Mouse (Mus musculus) E14TG2a.4 (cell line): ENCODE measurements around the gene Fcer1g.

Experiments used
- H3K27me3 ChIP-seq: 2 replicates; pipeline ENCODE4 v1.6.1; 2014; ENCODE audit warnings: low read length, control low read depth; ENCODE audit not compliant: insufficient read depth
- H3K36me3 ChIP-seq: 2 replicates; pipeline ENCODE4 v1.6.1; 2014; ENCODE audit warnings: low read length, control low read depth; ENCODE audit not compliant: insufficient read depth
- H3K4me1 ChIP-seq: replicated peaks from 2 replicates; pipeline ENCODE4 v1.6.1; 2014; ENCODE audit warnings: low read depth, low read length, control low read depth
- H3K4me3 ChIP-seq: replicated peaks from 2 replicates; pipeline ENCODE4 v1.5.1; 2014; ENCODE audit warnings: mild to moderate bottlenecking, low read length
- H3K9me3 ChIP-seq: 2 replicates; pipeline ENCODE4 v1.6.1; 2014; ENCODE audit warnings: low read length, control low read depth
- CTCF ChIP-seq: conservative IDR thresholded peaks from 2 replicates; pipeline ENCODE4 v1.5.1; 2014; ENCODE audit warnings: low read length
- NANOG ChIP-seq: IDR thresholded peaks from 2 replicates; pipeline ENCODE4 v1.6.1; 2014; ENCODE audit warnings: borderline replicate concordance, low read length, mixed read lengths
- POU5F1 ChIP-seq: IDR thresholded peaks from 2 replicates; pipeline ENCODE4 v1.6.1; 2014; ENCODE audit warnings: low read length, borderline replicate concordance

The Fcer1g gene

GRCm38 (mm10) chr1:171192283-171192682 lies 41.9 kb downstream of the Fcer1g start:
- TF ChIP-seq NANOG (no peak), CTCF (no peak), POU5F1 (no peak)
- peaks cover 53% of the 10 kb centered on the region for H3K27me3 ChIP-seq

GRCm38 (mm10) chr1:171190832-171191231 lies 43.3 kb downstream of the Fcer1g start:
- Histone ChIP-seq H3K9me3 (no peaks in the 10 kb centered on the region), H3K36me3 (no peaks in the 10 kb centered on the region), H3K27me3 (peaks cover 47% of the 10 kb centered on the region), H3K4me3 (no peak overlapping the region), H3K4me1 (peaks cover 59% of the 10 kb centered on the region)
- TF ChIP-seq POU5F1 (no peak), CTCF (no peak), NANOG (no peak)

More at GRCm38 (mm10) chr1:171192283-171192682, 41.9 kb downstream of the Fcer1g start:
- H3K36me3 ChIP-seq = no peaks in the 10 kb centered on the region
- H3K4me1 ChIP-seq = peaks cover 48% of the 10 kb centered on the region
- no peak overlapping the region for H3K4me3 ChIP-seq
- H3K9me3 ChIP-seq = no peaks in the 10 kb centered on the region

GRCm38 (mm10) chr1:171189476-171190114 lies 44.6 kb downstream of the Fcer1g start:
- Histone ChIP-seq H3K9me3 (no peaks in the 10 kb centered on the region), H3K4me1 (peaks cover 67% of the 10 kb centered on the region), H3K36me3 (no peaks in the 10 kb centered on the region), H3K4me3 (peak overlapping the region; percentile 39), H3K27me3 (peaks cover 42% of the 10 kb centered on the region)
- TF ChIP-seq NANOG (no peak), CTCF (no peak), POU5F1 (no peak)

- H3K9me3 ChIP-seq = no peaks in the 10 kb centered on the region
- peaks cover 67% of the 10 kb centered on the region for H3K4me1 ChIP-seq
- H3K36me3 ChIP-seq = no peaks in the 10 kb centered on the region
- TF ChIP-seq CTCF (no peak), POU5F1 (no peak), NANOG (no peak)
- H3K4me3 ChIP-seq = peak overlapping the region; percentile 39
- H3K27me3 ChIP-seq = peaks cover 37% of the 10 kb centered on the region
Observed at GRCm38 (mm10) chr1:171189046-171189445, 45.1 kb downstream of the Fcer1g start.

GRCm38 (mm10) chr1:171187851-171188700 lies 46.1 kb downstream of the Fcer1g start:
- no peak overlapping the region for H3K4me3 ChIP-seq
- TF ChIP-seq POU5F1 (no peak), CTCF (no peak), NANOG (no peak)
- peaks cover 27% of the 10 kb centered on the region for H3K27me3 ChIP-seq
- no peaks in the 10 kb centered on the region for H3K9me3 ChIP-seq
- no peaks in the 10 kb centered on the region for H3K36me3 ChIP-seq
- peaks cover 62% of the 10 kb centered on the region for H3K4me1 ChIP-seq

GRCm38 (mm10) chr1:171185655-171186054 lies 48.5 kb downstream of the Fcer1g start:
- TF ChIP-seq CTCF = no peak
- no peak for TF ChIP-seq POU5F1
- TF ChIP-seq NANOG = no peak
- H3K9me3 ChIP-seq = no peaks in the 10 kb centered on the region
- H3K36me3 ChIP-seq = no peaks in the 10 kb centered on the region
- H3K4me1 ChIP-seq = peaks cover 55% of the 10 kb centered on the region
- H3K27me3 ChIP-seq = peaks cover 12% of the 10 kb centered on the region; the same call in 1 of the 2 replicates
- H3K4me3 ChIP-seq = peak overlapping the region; percentile 15

- Histone ChIP-seq H3K4me3 (no peak overlapping the region), H3K27me3 (peaks cover 7% of the 10 kb centered on the region; the same call in 1 of the 2 replicates), H3K4me1 (peaks cover 43% of the 10 kb centered on the region), H3K36me3 (no peaks in the 10 kb centered on the region), H3K9me3 (no peaks in the 10 kb centered on the region)
- TF ChIP-seq POU5F1 (no peak), CTCF (no peak), NANOG (no peak)
Observed at GRCm38 (mm10) chr1:171184314-171184713, 49.9 kb downstream of the Fcer1g start.

GRCm38 (mm10) chr1:171183620-171184019 lies 50.5 kb downstream of the Fcer1g start:
- Histone ChIP-seq H3K36me3 (no peaks in the 10 kb centered on the region), H3K4me3 (no peak overlapping the region), H3K4me1 (peaks cover 36% of the 10 kb centered on the region), H3K9me3 (no peaks in the 10 kb centered on the region), H3K27me3 (peaks cover 6% of the 10 kb centered on the region; the same call in 1 of the 2 replicates)
- TF ChIP-seq CTCF = no peak
- TF ChIP-seq NANOG = no peak
- no peak for TF ChIP-seq POU5F1
